Mouse (Mus musculus): ENCODE measurements at regions not wholly inside any gene's neighbourhood (a gene's known extent, or its start where the extent isn't known, plus 50 kb on each side); places are given as distances from the start of the nearest gene placed in this dataset.

DNA sequence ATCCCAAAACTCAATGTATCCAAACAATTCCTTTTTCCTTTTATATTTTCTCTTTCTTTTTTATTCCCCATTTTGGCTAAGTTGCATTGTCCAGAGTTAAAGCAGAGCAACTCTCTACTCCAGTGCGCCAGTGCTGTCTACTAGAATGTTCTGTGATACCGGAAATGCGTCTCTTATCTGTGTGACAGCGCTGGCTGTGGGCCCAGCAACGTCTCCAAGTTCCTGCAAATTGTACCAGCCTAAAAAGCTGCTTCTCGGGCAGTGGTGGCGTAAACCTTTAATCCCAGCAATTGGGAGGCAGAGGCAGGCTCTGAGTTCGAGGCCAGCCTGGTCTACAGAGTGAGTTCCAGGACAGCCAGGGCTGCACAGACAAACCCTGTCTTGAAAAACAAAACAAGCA is 59.4 kb downstream of the Cox18 start:
- no peak for DNase-seq (ENCODE audit: low spot score in 2 of 2)

GRCm38 (mm10) chr5:90163033-90163859 is 60.6 kb downstream of the Cox18 start:
- no peak for DNase-seq (ENCODE audit: low spot score in 2 of 2)

DNA sequence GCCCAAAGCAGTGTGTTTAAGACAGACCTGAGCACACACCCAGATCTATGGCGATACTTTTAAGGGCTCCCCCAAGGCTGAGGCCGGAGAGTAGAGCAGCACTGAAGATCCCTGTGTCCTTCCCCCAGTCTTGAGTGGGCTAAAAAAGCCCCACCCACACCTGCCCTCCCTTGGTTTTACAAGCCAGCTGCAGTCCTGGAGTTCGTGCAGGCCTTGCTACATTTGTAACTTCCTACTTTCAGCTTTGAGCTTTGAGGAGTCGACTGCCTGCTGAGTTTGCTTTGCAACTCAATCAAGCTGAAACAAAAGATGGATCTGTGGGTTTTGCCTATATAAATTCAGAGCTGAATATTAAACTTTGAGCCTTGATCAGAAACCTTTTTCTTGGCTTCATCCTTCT is 63.5 kb downstream of the Cox18 start:
- DNase-seq (ENCODE audit: low spot score in 2 of 2), result no peak

GRCm38 (mm10) chr5:90156522-90156921 is 67.3 kb downstream of the Cox18 start:
- no peak for DNase-seq (ENCODE audit: low spot score in 2 of 2)

- no peak for DNase-seq (ENCODE audit: low spot score in 2 of 2)
These were observed 73.9 kb downstream of the Cox18 start for GRCm38 (mm10) chr5:90149611-90150532.

GRCm38 (mm10) chr5:90135971-90136370 is 87.8 kb downstream of the Cox18 start:
- no peak for DNase-seq (ENCODE audit: low spot score in 2 of 2)

GRCm38 (mm10) chr5:90107036-90107435 is 116.8 kb downstream of the Cox18 start:
- DNase-seq (ENCODE audit: low spot score in 2 of 2), result no peak

GRCm38 (mm10) chr5:90104672-90105071 is 119.1 kb downstream of the Cox18 start:
- no peak for DNase-seq (ENCODE audit: low spot score in 2 of 2)

GRCm38 (mm10) chr5:90088541-90088940 is 135.3 kb downstream of the Cox18 start:
- no peak for DNase-seq (ENCODE audit: low spot score in 2 of 2)

DNA sequence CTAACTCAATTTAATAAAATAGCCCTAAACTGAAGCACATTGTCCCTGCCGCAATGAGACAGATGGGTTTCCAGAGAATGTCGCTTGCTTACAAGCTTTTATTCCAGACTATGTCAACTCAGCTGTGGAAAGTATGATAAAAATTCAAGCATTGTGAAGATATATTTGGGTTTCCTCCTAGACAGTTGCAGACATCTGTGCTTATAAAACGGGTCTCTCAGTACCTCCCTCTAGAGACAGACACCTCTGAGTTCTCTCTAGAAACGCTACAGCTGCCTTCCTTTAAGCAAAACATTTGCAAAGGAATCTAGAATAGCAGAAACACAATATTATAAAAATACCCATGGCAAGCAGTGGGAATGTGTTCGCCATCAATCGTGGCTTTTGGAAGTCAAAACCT is 137.3 kb downstream of the Cox18 start:
- no peak for DNase-seq (ENCODE audit: low spot score in 2 of 2)

GRCm38 (mm10) chr5:90077025-90077536 is 146.7 kb downstream of the Cox18 start:
- no peak for DNase-seq (ENCODE audit: low spot score in 2 of 2)

GRCm38 (mm10) chr5:90075629-90076349 is 148.0 kb downstream of the Cox18 start:
- DNase-seq (ENCODE audit: low spot score in 2 of 2), result no peak

DNA sequence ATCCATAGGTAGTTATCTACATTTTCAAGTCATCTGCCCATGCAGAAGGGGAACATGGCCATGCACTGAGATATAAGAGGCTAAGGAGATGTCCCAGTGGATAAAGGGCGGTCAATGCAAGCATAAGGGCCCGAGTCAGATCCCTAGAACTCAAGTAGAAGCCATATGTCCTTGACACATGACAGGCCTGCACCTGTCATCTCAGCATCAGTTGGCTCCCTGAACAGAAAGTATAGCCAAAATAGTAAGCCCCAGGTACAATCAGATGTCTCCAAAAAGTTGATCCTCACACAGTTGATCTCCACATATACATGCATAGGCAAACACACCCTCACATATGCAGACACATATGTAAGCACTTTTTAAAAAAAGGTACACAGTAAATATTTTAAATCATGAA is 152.0 kb downstream of the Cox18 start:
- no peak for DNase-seq (ENCODE audit: low spot score in 2 of 2)

GRCm38 (mm10) chr5:90068601-90069000 is 155.2 kb downstream of the Cox18 start:
- no peak for DNase-seq (ENCODE audit: low spot score in 2 of 2)

DNA sequence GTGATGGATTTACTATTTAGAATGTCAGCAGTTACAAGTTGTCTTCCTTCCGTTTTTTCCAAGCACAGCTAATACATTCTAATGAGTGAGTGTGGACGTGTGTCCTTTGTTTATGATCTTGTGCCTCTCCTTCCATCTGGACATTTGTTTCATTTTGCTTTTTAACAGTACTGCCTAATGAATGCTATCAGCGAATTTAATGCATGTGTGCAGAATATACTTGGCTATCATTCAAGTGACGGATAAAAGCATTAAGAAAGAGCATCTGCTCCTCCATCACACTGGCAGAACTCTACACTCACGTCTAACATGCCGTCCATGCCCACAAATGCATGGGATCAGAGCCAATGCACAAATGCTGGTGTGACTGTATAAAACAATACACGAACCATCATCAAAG is 156.0 kb downstream of the Cox18 start:
- DNase-seq (ENCODE audit: low spot score in 2 of 2), result no peak

DNA sequence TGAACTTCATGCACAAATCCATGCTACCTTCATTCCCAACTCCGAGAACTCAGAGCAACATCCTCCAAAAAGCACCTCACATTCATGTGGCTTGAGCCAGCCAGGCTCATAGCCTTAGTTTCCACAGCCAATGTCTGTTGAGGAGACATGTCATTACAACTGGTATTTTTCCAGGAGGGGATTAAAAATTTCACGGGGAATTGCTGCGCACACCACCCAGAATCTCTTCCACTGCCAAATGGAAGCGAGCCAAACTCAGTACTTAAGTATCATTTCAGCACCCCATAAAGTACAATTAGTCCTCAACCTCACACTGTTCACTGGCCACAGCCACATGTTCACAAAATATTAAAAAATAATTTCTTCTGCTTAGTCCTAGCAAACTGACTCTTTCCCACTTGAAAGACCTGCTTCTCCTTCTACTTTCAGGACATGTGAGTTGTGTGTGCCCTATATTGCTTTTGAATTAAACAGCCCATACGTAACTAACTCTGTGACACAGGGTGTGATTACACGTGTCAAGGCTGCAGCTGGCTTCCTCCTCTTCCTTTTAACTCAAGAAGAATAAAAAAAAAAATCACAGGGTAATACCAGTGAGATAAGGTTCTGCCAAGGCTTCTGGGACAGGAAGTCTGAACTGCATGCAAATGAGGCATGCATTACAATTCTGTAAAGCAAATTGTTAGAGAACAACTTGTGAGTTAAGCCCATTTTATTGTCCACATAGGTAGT is 157.8 kb downstream of the Cox18 start:
- DNase-seq (ENCODE audit: low spot score in 2 of 2), result no peak

DNA sequence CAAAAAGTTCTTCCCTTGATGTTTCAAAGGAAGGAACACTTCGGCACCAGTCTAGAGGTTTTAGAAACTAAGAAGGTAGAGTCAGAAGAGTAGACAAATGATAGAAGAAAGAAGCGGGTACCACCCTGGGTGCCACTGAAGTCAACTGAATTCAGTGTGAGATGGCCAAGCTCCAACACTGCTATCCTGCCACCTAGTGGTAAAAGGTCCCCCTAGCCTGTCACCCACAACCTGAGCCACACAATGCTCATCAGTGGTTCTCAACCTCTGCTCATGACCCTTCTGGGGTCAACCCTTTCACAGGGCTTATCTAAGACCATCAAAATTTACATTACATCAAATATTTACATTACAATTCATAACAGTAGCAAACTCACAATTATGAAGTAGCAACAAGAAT is 168.1 kb downstream of the Cox18 start:
- no peak for DNase-seq (ENCODE audit: low spot score in 2 of 2)

- DNase-seq (ENCODE audit: low spot score in 2 of 2), result no peak
These were observed 169.4 kb upstream of the Adamts3 start for GRCm38 (mm10) chr5:90052516-90052915.

DNA sequence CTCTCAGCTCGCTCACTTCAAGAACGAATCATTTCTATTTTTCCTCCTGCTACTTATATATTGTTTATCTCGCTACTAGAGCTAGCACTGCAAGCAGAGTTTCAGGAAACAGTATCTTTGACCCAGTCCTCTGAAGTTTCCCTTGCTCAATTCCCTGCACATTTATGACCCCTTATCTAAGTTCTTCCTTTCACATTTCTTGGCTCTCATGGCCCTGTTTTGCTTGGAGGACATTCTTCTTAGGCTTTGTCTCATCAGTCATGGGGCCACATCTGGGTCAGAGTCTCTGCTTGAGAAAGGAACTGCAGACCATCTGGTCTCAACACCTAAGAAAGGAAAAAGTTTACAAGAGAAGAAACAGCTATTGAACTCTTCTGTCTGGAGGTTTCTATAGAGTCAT is 166.7 kb upstream of the Adamts3 start:
- DNase-seq (ENCODE audit: low spot score in 2 of 2), result no peak

DNA sequence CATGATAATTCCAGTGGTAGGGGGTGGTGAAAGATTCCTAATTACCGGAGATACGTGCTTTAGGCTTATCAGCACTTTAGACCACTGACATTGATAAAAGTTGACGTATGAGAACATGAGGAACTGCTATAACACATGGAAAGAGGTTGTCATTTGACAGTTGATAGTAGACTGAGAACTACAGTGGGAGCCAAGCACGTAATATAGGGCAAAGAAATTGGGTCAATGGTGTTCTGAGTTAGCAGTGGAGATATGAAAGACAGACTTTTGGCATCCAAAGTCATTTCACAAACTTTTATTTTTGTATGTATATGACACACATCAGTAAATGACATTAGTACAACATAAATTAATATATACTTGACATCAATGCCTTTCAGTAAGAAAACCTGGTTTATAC is 159.6 kb upstream of the Adamts3 start:
- DNase-seq (ENCODE audit: low spot score in 2 of 2), result no peak

- peak; percentile 55 to 67 for DNase-seq (ENCODE audit: low spot score in 2 of 2)
These were observed 150.0 kb upstream of the Adamts3 start for GRCm38 (mm10) chr5:90033103-90033502.
